Mouse (Mus musculus) heart, adult 2 months (tissue): ENCODE measurements at regions not wholly inside any gene's neighbourhood (a gene's known extent, or its start where the extent isn't known, plus 50 kb on each side); places are given as distances from the start of the nearest gene placed in this dataset.

Experiments
- CTCF ChIP-seq: fragments of 200-600 bp; IDR thresholded peaks from 2 replicates; pipeline ENCODE4 v1.8.1; 2022; ENCODE audit warnings: antibody characterized with exemption, mild to moderate bottlenecking, moderate library complexity
- EP300 ChIP-seq: fragments of 200-500 bp; IDR thresholded peaks from 2 replicates; pipeline ENCODE4 v1.6.1; 2011; ENCODE audit warnings: low read depth, low read length, control low read depth; ENCODE audit not compliant: insufficient read depth
- POLR2A ChIP-seq: fragments of 200-500 bp; IDR thresholded peaks from 2 replicates; pipeline ENCODE4 v1.6.1; 2011; ENCODE audit warnings: mild to moderate bottlenecking, low read depth, low read length, control low read depth; ENCODE audit not compliant: insufficient read depth

GRCm38 (mm10) chr12:94509855-94510254 is 1182.2 kb upstream of the Flrt2 start:
- TF ChIP-seq POLR2A (no peak), CTCF (no peak), EP300 (no peak)
